Mouse (Mus musculus) liver, postnatal 0 days (tissue): ENCODE data around the gene Ccdc33.

ENCODE experiments used
- CTCF ChIP-seq: sonication (generic); IDR thresholded peaks from 2 replicates; pipeline ENCODE4 v1.5.1; 2016; ENCODE audit warnings: antibody characterized with exemption, low read depth
- EP300 ChIP-seq: IDR thresholded peaks from 2 replicates; pipeline ENCODE4 v1.6.1; 2016; ENCODE audit warnings: antibody characterized with exemption, low read depth, mild to moderate bottlenecking

GRCm38 (mm10) chr9:58065532-58065931 is 53.1 kb downstream of the Ccdc33 start:
- no peak for TF ChIP-seq EP300
- no peak for TF ChIP-seq CTCF
